Mouse (Mus musculus): Measurements from ENCODE around the gene Lipt1. TPM values are rescaled to one million over a fixed set of nuclear protein-coding genes. Genes with fewer than 3 reads are reported as not detected.
A peak's percentile ranks its signal among the peaks of the same experiment; 100 is the strongest.

Lipt1 gene
- polyA plus RNA-seq (2015; fragmentation: Nextera tagmentation; extraction: Ambion mirVana), result 7.8 and 8.3 TPM in 2 replicates

DNA sequence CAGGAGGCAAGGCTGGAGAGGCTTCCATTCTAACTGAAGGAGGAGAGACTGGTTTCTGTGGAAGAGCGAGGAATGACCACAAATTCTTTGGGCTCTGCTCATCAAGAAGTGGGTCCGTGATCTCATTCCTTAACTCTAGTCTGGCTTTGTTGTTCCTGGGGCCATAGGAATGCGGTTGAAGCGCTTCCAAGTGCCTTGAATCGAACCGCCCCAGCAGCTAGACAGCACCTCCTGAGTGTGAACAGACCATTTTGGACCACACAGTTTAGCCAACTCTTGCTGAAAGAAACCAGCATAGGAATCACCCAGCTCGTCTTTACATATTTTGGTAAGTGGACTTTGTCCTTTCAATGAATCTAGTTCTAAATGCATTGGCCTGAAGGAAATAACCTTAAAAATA lies at the start of gene Lipt1:
Lipt1 (plus strand) TSS at position 35 of the 400 bp plus-strand sequence.
- Histone ChIP-seq H3K9ac (peak within 1 kb of the TSS; percentile 32), H3K4me1 (peaks cover 10% of the 10 kb centered on the region; the same call in 1 of the 2 replicates), H3K27ac (peak within 1 kb of the TSS; percentile 90), H3K4me2 (peak within 1 kb of the TSS; percentile 77), H3K4me3 (peak within 1 kb of the TSS; percentile 67), H3K9me3 (no peaks in the 10 kb centered on the region), H3K27me3 (0 out of 2 replicates have a peak, but pooled peaks cover 4% of the 10 kb centered on the region), H3K36me3 (peaks cover 19% of the 10 kb centered on the region)
- 3% methylated on average over 7 of the region's 7 CpGs for WGBS
- ATAC-seq (ENCODE audit: borderline replicate concordance, extremely low read depth, low FRiP score, low TSS enrichment), result peak; percentile 63; the same call in 1 of the 2 replicates

DNA sequence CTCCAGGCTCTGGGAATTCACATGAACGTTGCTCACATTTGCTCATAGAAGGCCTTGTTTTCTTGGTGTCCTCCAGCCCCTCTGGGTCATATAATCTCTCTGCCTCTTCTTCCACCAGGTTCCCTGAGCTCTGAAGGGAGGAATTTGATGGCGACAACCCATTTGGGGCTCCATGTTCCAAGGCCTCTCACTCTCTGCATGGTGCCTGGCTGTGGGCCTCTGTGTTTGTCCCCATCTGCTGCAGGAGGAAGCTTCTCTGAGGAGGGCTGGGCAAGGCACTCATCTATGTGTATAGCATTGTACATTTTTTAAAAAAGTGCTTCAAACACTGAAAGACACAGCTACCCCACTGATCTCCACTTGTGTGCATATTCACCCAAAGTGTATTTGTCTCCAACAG lies 39.9 kb upstream of the Lipt1 start:
- Histone ChIP-seq H3K27ac (no peak overlapping the region), H3K27me3 (no peaks in the 10 kb centered on the region), H3K4me2 (no peak overlapping the region), H3K9me3 (no peaks in the 10 kb centered on the region), H3K9ac (no peak overlapping the region), H3K36me3 (no peaks in the 10 kb centered on the region), H3K4me3 (no peak overlapping the region), H3K4me1 (no peaks in the 10 kb centered on the region)
- ATAC-seq (ENCODE audit: borderline replicate concordance, extremely low read depth, low FRiP score, low TSS enrichment), result no peak
- WGBS, result 68% methylated on average over 2 of the region's 2 CpGs

DNA sequence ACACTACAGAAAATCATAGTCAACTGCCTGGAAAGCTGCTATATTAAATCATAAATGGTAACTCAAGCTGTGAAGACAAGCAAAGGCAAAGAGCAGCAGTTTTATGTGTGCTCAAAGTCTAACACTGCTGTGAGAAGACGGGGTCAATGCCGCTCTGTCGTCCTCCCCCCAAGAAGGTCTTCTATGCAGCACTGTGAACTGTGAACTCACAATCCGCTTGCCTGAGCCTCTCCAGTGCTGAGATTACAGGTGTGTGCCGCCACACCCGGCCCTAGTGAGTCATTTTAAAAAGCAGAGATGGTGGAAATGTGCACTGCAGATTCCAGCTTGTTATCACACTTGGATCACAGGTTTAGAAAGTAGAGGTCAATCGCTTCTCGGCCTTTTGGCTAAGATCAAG lies 24.7 kb upstream of the Lipt1 start:
- H3K4me1 ChIP-seq, result no peaks in the 10 kb centered on the region
- H3K27me3 ChIP-seq, result no peaks in the 10 kb centered on the region
- no peak overlapping the region for H3K27ac ChIP-seq
- H3K9ac ChIP-seq, result no peak overlapping the region
- no peaks in the 10 kb centered on the region for H3K9me3 ChIP-seq
- H3K4me3 ChIP-seq, result no peak overlapping the region
- ATAC-seq (ENCODE audit: borderline replicate concordance, extremely low read depth, low FRiP score, low TSS enrichment), result no peak
- 76% methylated on average over 8 of the region's 8 CpGs for WGBS
- no peak overlapping the region for H3K4me2 ChIP-seq
- no peaks in the 10 kb centered on the region for H3K36me3 ChIP-seq

DNA sequence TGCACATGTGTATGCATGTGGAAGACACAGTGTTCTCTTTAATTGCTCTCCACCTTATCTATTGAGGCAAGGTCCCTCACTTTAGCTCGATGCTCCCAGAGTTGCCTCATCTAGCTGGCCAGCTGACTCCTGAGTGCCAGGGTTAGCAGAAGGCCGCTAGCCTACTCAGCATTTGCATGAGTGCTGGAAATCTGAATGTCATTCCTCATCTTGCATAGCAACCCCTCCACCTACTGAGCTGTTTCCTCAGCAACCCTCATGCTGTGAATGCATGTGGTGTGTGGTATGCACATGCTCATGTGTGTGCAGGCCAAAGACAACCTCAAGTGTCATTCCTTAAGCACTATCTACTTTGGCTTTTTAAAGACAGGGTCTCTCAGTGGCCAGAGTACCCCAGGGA lies 20.8 kb upstream of the Lipt1 start:
- Histone ChIP-seq H3K9me3 (no peaks in the 10 kb centered on the region), H3K27me3 (no peaks in the 10 kb centered on the region), H3K36me3 (no peaks in the 10 kb centered on the region), H3K4me3 (no peak overlapping the region), H3K4me1 (no peaks in the 10 kb centered on the region), H3K9ac (no peak overlapping the region), H3K4me2 (no peak overlapping the region), H3K27ac (no peak overlapping the region)
- ATAC-seq (ENCODE audit: borderline replicate concordance, extremely low read depth, low FRiP score, low TSS enrichment), result no peak
- WGBS, result 19% methylated on average over 2 of the region's 2 CpGs

DNA sequence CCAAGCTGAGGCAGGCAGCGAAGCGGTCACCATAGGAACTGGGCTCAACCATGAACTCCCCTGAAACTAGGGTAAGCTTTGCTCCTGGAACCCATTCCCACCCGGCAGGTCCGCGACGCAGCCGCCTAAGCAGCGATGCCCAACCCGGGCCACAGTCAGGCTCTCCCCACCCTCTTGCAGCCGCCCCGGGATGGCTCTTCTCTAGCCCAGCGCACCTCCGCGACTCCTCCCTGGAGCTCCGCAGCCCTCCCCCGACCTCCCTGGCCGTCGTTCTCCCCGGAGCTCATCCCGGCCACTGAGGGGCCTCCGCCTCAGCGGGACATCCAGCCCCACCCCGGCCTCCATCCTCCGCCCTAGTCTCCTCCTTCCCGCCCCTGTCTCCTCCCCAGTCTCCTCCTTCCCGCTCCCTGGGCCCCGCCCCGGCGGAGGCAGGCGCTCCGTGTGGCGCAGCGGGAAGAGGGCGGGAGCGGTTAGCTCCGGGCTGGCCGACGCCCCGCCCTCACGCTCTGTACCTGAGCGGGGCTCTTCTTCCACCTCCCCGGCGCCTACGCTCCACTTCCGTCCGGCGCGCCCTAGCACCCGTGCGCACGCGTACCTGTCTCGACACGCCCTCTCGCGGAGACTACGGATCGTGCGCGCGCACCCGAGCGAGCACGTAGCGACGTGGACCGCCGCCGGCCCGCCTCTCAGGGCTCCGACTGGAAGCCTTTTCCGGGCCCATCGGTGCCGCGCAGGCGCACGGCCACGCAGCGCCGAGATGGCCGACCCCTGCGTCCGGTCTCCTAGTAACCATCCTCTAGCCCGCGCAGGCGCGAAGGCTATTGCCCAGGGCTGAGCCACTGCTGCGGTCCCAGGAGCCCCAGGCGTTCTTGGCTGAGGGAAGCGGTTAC lies 6.8 kb upstream of the Lipt1 start:
- Histone ChIP-seq H3K4me3 (peak overlapping the region; percentile 82), H3K4me1 (peaks cover 9% of the 10 kb centered on the region), H3K27ac (peak overlapping the region; percentile 90), H3K27me3 (peaks cover 4% of the 10 kb centered on the region; the same call in 1 of the 2 replicates), H3K36me3 (no peaks in the 10 kb centered on the region), H3K9ac (peak overlapping the region; percentile 69), H3K4me2 (peak overlapping the region; percentile 78), H3K9me3 (no peaks in the 10 kb centered on the region)
- under 1% methylated on average over 90 of the region's 90 CpGs for WGBS
- peak; percentile 98 for ATAC-seq (ENCODE audit: borderline replicate concordance, extremely low read depth, low FRiP score, low TSS enrichment)

DNA sequence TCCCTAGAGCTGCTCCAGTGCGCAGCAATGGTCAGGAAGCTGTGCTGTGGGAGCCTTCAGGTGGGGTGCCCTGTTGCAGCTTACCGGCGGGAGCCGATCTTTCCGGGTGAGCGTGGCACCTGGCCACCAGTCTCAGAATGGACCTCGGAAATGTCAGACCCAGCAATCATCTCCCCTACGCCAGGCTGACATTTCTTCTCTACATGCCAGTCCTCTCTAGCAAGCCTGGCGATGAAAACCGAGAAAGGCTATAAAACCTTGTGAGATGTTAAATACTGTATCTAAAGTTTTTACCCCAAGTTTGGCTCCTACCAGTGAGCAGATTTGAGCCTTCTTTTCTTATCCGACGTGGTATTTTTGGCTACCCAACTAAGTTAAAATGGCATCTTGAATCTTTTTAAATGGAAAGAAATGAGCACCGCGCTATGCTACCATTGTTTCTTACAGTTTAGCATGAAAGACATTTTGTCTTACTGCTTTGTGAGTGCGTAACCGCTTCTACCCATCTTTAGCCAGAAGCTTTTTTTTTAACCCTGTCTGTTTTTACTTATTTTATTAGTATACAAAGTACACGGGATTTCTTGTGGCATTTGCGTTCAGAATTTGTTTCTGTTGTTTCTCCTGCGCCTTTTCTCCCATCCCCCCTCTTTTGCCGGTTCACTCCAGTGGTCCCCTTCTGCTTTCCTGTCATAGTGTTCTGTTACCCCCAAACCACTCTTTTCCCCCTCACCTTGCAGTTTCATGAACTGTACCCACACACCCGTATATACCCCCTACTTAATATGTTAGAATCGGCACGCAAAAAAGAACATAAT lies 5.9 kb upstream of the Lipt1 start:
- Histone ChIP-seq H3K4me1 (peaks cover 9% of the 10 kb centered on the region), H3K36me3 (no peaks in the 10 kb centered on the region), H3K4me3 (peak overlapping the region; percentile 82), H3K27ac (peak overlapping the region; percentile 90), H3K27me3 (peaks cover 4% of the 10 kb centered on the region; the same call in 1 of the 2 replicates), H3K9ac (peak overlapping the region; percentile 60), H3K9me3 (no peaks in the 10 kb centered on the region), H3K4me2 (peak overlapping the region; percentile 74)
- ATAC-seq (ENCODE audit: borderline replicate concordance, extremely low read depth, low FRiP score, low TSS enrichment), result no peak
- 10% methylated on average over 23 of the region's 23 CpGs for WGBS

- ATAC-seq (ENCODE audit: borderline replicate concordance, extremely low read depth, low FRiP score, low TSS enrichment), result no peak
Observed at GRCm38 (mm10) chr1:37866286-37866685, 5.3 kb upstream of the Lipt1 start, which contains the start of gene Tsga10. TSS of gene Tsga10 (minus strand) at chr1:37866429.

GRCm38 (mm10) chr1:37867056-37867455 lies 4.5 kb upstream of the Lipt1 start:
- ATAC-seq (ENCODE audit: borderline replicate concordance, extremely low read depth, low FRiP score, low TSS enrichment), result no peak
- H3K4me3 ChIP-seq, result no peak overlapping the region
- no peaks in the 10 kb centered on the region for H3K36me3 ChIP-seq
- no peak overlapping the region for H3K27ac ChIP-seq
- H3K4me1 ChIP-seq, result peaks cover 15% of the 10 kb centered on the region
- no peak overlapping the region for H3K9ac ChIP-seq
- 71% methylated on average over 1 of the region's 1 CpGs for WGBS
- no peaks in the 10 kb centered on the region for H3K9me3 ChIP-seq
- no peak overlapping the region for H3K4me2 ChIP-seq
- peaks cover 4% of the 10 kb centered on the region; the same call in 1 of the 2 replicates for H3K27me3 ChIP-seq

More at GRCm38 (mm10) chr1:37866286-37866685, 5.3 kb upstream of the Lipt1 start, which contains the start of gene Tsga10:
- H3K4me3 ChIP-seq, result peak within 1 kb of the TSS; percentile 82
- peak within 1 kb of the TSS; percentile 90 for H3K27ac ChIP-seq
- WGBS, result 85% methylated on average over 6 of the region's 6 CpGs
- no peaks in the 10 kb centered on the region for H3K9me3 ChIP-seq
- H3K36me3 ChIP-seq, result no peaks in the 10 kb centered on the region
- peak within 1 kb of the TSS; percentile 60 for H3K9ac ChIP-seq
- peaks cover 9% of the 10 kb centered on the region for H3K4me1 ChIP-seq
- H3K4me2 ChIP-seq, result peak within 1 kb of the TSS; percentile 74
- H3K27me3 ChIP-seq, result peaks cover 4% of the 10 kb centered on the region; the same call in 1 of the 2 replicates

DNA sequence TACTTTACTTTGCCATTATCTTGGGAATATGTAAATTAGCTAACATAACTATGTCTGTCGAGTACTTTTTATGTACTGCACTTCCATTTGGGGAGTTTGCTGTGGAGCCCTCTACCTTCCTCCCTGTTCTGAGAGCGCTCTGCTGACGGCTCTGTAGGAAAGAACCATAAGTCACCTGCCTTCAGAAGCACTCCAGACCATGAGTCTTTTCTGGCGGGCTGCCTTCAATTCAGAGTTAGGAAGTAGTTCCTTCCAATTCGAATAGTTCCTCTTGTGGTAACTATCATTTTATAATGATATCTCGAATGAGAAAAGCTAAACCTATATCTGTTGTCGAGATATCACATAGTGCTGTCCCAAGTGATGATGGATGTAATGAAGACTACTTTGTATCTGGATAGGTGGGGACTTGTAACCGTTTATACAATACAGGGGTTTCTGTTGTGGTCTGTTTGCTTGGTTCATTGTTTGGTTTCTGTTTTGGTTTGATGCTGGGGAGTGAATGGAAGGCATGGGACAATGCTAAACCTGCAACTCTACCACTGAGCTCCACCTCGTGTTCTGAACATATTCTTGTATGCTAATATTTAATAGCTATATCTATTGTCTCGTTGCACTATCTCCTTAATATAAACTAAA lies 3.7 kb upstream of the Lipt1 start:
- H3K36me3 ChIP-seq, result no peaks in the 10 kb centered on the region
- H3K9ac ChIP-seq, result no peak overlapping the region
- no peak overlapping the region for H3K4me2 ChIP-seq
- no peak overlapping the region for H3K27ac ChIP-seq
- 67% methylated on average over 10 of the region's 10 CpGs for WGBS
- H3K9me3 ChIP-seq, result no peaks in the 10 kb centered on the region
- H3K4me1 ChIP-seq, result peaks cover 15% of the 10 kb centered on the region
- no peak for ATAC-seq (ENCODE audit: borderline replicate concordance, extremely low read depth, low FRiP score, low TSS enrichment)
- no peak overlapping the region for H3K4me3 ChIP-seq
- H3K27me3 ChIP-seq, result 0 out of 2 replicates have a peak, but pooled peaks cover 4% of the 10 kb centered on the region

DNA sequence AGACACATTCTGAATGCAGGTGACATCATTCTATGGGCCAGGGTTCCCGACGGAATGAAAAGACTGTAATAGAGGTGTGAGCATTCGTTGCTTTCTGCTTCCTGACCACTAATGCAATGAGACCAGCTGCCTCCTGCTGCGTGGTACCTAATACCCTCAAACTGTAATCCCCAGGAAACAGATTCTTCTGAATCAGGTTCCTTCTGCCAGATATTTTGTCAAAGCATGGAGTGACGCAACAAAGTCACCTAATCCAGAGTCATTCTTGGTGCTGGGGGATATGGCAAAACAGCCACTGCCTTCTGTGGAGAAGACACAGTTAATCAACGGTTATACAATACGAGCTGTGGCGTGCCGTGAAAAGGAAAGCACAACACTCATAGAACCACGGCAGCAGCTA lies 2.9 kb upstream of the Lipt1 start:
- H3K9me3 ChIP-seq, result no peaks in the 10 kb centered on the region
- no peaks in the 10 kb centered on the region for H3K36me3 ChIP-seq
- 0 out of 2 replicates have a peak, but pooled peaks cover 4% of the 10 kb centered on the region for H3K27me3 ChIP-seq
- no peak for ATAC-seq (ENCODE audit: borderline replicate concordance, extremely low read depth, low FRiP score, low TSS enrichment)
- H3K4me2 ChIP-seq, result no peak overlapping the region
- no peak overlapping the region for H3K9ac ChIP-seq
- 62% methylated on average over 10 of the region's 10 CpGs for WGBS
- no peak overlapping the region for H3K4me3 ChIP-seq
- peaks cover 19% of the 10 kb centered on the region for H3K4me1 ChIP-seq
- H3K27ac ChIP-seq, result no peak overlapping the region

DNA sequence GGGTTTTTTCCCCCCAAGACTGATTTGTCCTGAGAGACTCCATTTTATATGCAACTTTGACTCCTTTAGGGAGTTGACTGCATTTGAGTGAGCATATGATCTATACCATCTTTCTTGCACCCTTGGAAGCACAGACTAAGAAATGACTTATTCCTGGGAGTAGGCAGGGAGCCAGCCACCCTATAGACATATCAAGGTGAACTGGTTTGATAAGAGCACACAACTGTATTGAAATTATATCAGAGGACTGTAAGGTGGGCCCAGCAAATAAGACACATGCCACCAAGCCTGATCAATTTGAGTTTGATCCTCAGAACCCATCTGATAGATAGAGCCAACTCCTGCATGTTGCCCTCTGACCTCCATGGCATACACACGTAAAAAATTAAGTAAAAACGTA lies 2.2 kb upstream of the Lipt1 start:
- Histone ChIP-seq H3K4me3 (no peak overlapping the region), H3K4me1 (peaks cover 19% of the 10 kb centered on the region), H3K9ac (no peak overlapping the region), H3K36me3 (no peaks in the 10 kb centered on the region), H3K27ac (no peak overlapping the region), H3K9me3 (no peaks in the 10 kb centered on the region), H3K27me3 (0 out of 2 replicates have a peak, but pooled peaks cover 4% of the 10 kb centered on the region), H3K4me2 (no peak overlapping the region)
- ATAC-seq (ENCODE audit: borderline replicate concordance, extremely low read depth, low FRiP score, low TSS enrichment), result no peak
- 46% methylated on average over 2 of the region's 2 CpGs for WGBS
